9 mouse cellular contexts compared by ENCODE assay signal in the genomic region with DNA sequence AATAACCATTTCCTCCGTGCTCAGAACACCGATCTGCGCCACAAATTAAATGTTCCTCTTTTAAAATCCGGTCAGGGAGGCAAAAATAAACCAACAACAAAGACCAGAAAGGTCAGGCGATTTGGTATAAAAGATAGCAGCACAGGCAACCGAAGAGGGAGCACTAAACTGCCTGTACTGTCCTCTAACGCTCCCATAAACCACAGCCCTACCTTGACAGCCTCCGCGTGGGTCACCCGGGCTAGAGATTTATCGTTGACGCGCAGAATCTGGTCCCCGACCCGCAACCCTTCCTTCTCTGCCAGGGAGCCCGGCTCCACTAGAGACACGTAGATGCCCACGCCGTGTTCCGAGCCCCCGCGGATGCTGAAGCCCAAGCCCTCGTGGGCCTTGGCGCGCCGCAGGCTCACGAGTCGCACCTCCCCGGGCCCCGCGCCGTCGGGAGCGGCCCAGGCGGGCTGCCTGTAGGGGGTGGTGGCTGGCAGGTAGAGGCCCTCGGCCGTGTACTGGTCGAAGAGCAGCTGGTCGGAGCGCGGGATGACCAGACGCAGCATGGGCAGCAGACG. TPM values are rescaled to one million over a fixed set of nuclear protein-coding genes. Genes with fewer than 3 reads are reported as not detected.
DNase-seq lines count a peak whose midpoint lies in the region; ATAC-seq and TF ChIP-seq lines count a peak whose summit lies in the region.
"Had no signal": no experiment of that assay in that cellular context is flagged by ENCODE, and none has a peak within 500 bp of the region (broad histone marks: within the 10 kb centered on the region; RNA-seq: fewer than 3 reads in every experiment).

No protein-coding gene starts in this region.

- no peaks in the 10 kb centered on the region for H3K36me3 ChIP-seq in kidney, postnatal 0 days (ENCODE audit: insufficient read depth, low read length)
- H3K36me3 ChIP-seq in midbrain, embryonic 12.5 days: no peaks in the 10 kb centered on the region

- peaks cover 10% of the 10 kb centered on the region for H3K4me1 ChIP-seq in kidney, postnatal 0 days (replicated peaks; ENCODE audit: insufficient read depth, low read length)
- H3K4me1 ChIP-seq in midbrain, embryonic 12.5 days: peaks cover 56% of the 10 kb centered on the region

- H3K9ac ChIP-seq in kidney, postnatal 0 days (ENCODE audit: low read depth, low read length): peak overlapping the region; percentile 77
- peak overlapping the region; percentile 72 for H3K9ac ChIP-seq in midbrain, embryonic 12.5 days (replicated peaks)

- intact Hi-C loops in heart, postnatal 36 days (cut with DNase I): loop anchor here (2.0 kb wide), 1 partner anchor 76 kb away; no protein-coding TSS in a partner anchor

- H3K4me3 ChIP-seq in kidney, postnatal 0 days (replicated peaks; ENCODE audit: low read depth, low read length): peak overlapping the region; percentile 79
- H3K4me3 ChIP-seq in midbrain, embryonic 12.5 days: peak overlapping the region; percentile 75

- 2% methylated on average over 43 of the region's 43 CpGs for WGBS in kidney, postnatal 0 days
- WGBS in midbrain, embryonic 12.5 days: 3% methylated on average over 43 of the region's 43 CpGs

- no peak for DNase-seq in kidney, postnatal 0 days (ENCODE audit: low spot score)
- DNase-seq in kidney, adult 18-20 months: no peak
- DNase-seq in heart, postnatal 36 days: peak; percentile 4 to 15
- no peak for DNase-seq in layer of hippocampus, adult 9-11 months
- no peak for DNase-seq in cerebellum, adult 9-10 months
- no peak for DNase-seq in urinary bladder, postnatal 25 days (ENCODE audit: low spot score)

- no peaks in the 10 kb centered on the region for H3K9me3 ChIP-seq in kidney, postnatal 0 days (replicated peaks; ENCODE audit: low read length)
- H3K9me3 ChIP-seq in midbrain, embryonic 12.5 days: no peaks in the 10 kb centered on the region

- peak overlapping the region; percentile 93 for H3K4me2 ChIP-seq in kidney, postnatal 0 days (ENCODE audit: low read length)
- peak overlapping the region; percentile 93 for H3K4me2 ChIP-seq in midbrain, embryonic 12.5 days (replicated peaks)

- no peaks in the 10 kb centered on the region for H3K27me3 ChIP-seq in kidney, postnatal 0 days (ENCODE audit: insufficient read depth, low read length)
- H3K27me3 ChIP-seq in midbrain, embryonic 12.5 days: peaks cover 12% of the 10 kb centered on the region

- peak; percentile 31; the same call in 1 of the 2 replicates for TF ChIP-seq CTCF in kidney, postnatal 0 days (IDR thresholded peaks at IDR 0.05; ENCODE audit: low read depth)

- no peak overlapping the region for H3K27ac ChIP-seq in kidney, postnatal 0 days
- H3K27ac ChIP-seq in midbrain, embryonic 12.5 days (replicated peaks): no peak overlapping the region
- H3K27ac ChIP-seq: macrophage had no signal

- ATAC-seq in kidney, postnatal 0 days (replicated peaks; ENCODE audit: low FRiP score, low read depth): peak; percentile 59
- peak; percentile 29 for ATAC-seq in activated CD4-positive, CD25-positive, alpha-beta regulatory T cell, adult 4 months
- no peak; the same call in 1 of the 2 replicates for ATAC-seq in midbrain, embryonic 12.5 days (ENCODE audit: low FRiP score, low read depth)

RNA-seq across cellular contexts. Expression of a gene that starts 1.3 kb away (rescaled TPM):
- polyA plus RNA-seq in kidney, postnatal 0 days (2015; fragmentation: Nextera tagmentation; extraction: Ambion mirVana): 3.4 TPM in 2 replicates
- 1 to 10 TPM; 3.1 to 3.2 TPM for polyA plus RNA-seq in activated CD4-positive, CD25-positive, alpha-beta regulatory T cell, adult 4 months (2017; shearing (Covaris generic))
- total RNA-seq in heart, postnatal 36 days (2021): 10 to 100 TPM; 26.3 to 33.2 TPM
- 15.4 and 16.9 TPM in 2 replicates for polyA plus RNA-seq in midbrain, embryonic 12.5 days (2016; fragmentation: Nextera tagmentation; extraction: Ambion mirVana)

RNA-seq across cellular contexts. Expression of a gene that starts 50.1 kb away (rescaled TPM):
- 405 and 416 TPM in 2 replicates for polyA plus RNA-seq in kidney, postnatal 0 days (2015; fragmentation: Nextera tagmentation; extraction: Ambion mirVana)
- 100 to 1,000 TPM; 180 to 210 TPM for polyA plus RNA-seq in activated CD4-positive, CD25-positive, alpha-beta regulatory T cell, adult 4 months (2017; shearing (Covaris generic))
- total RNA-seq in heart, postnatal 36 days (2021): 100 to 1,000 TPM; 150 to 161 TPM
- polyA plus RNA-seq in midbrain, embryonic 12.5 days (2016; fragmentation: Nextera tagmentation; extraction: Ambion mirVana): 358 and 367 TPM in 2 replicates

Comparison
In these comparisons a context has a peak if more than half of its experiments do, and no peak if none do; other contexts are left out.
1. DNase-seq: peak in heart, postnatal 36 days (2 of 2); none in kidney, postnatal 0 days (single experiment), kidney, adult 18-20 months (single experiment), layer of hippocampus, adult 9-11 months (single experiment), cerebellum, adult 9-10 months (single experiment) and urinary bladder, postnatal 25 days (single experiment).